Mouse (Mus musculus) ovary, adult 18-20 months (tissue): ENCODE measurements around the gene Tomm20l.
"Not testable (repeated sequence)": the region's sequence is repeated elsewhere in the genome, so short reads cannot be mapped to it uniquely, and the experiment has no call there.

ENCODE experiments used
- DNase-seq: peaks from one replicate; pipeline ENCODE4 v3.0.0; 2022; ENCODE audit warnings: low spot score, mixed read lengths

Tomm20l gene

GRCm38 (mm10) chr12:71111331-71111730, at the start of gene Tomm20l:
Gene Tomm20l (plus strand): TSS chr12:71111428.
- DNase-seq: no peak

DNA sequence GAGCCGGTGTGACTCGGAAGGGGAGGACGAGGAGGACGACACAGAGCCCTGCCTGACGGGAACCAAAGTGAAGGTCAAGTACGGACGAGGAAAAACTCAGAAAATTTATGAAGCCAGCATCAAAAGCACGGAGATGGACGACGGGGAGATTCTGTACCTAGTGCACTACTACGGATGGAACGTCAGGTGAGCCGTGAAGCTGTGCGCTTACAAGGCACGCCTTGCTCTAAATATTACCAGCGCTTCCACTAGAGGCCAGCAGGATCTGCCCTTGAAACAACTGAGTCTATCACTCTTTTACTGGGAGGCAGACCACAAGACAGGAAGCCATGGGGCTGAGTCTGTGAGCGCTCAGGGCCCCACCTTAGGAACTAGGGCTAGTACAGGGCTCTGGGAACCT, 41.4 kb upstream of the Tomm20l start:
- no peak for DNase-seq

DNA sequence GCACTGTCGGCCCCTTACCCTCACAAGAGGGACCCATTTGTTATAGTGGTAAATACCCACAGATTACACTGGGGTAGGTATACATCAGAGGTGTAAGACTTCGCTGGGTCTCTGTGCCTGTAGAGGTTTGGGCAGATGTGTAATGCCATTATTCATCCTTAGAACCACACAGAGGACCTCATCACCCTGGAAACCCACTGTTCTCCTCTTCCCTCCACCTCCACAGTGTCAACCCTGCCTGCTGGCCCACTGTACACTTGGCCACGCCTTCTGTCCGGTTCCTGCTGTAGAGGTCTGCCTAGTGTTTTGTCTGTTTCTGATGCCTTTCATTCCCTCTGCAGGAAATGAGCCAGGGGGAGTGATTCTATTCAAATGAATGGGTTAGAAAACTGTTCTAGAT, 39.2 kb upstream of the Tomm20l start:
- DNase-seq: no peak

GRCm38 (mm10) chr12:71073113-71073730, 38.0 kb upstream of the Tomm20l start:
- DNase-seq: no peak

DNA sequence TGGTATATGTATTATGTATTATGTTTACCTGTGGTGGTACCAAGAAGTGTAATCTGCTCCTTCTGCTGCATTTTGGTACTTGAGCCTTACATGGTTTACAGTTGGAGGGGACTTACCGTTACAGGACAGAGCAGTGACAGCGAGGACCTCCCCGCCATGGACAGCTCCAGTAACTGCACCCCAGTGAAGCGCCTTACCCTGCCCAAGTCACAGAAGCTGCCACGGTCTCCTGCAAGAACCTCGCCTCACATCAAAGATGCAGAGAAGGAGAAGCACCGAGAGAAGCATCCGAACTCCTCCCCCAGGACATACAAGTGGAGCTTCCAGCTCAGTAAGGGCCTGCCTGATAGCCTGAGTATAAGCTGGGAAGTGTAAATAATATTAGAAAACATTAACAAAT, 24.9 kb upstream of the Tomm20l start:
- no peak for DNase-seq

- DNase-seq: not testable (repeated sequence)
Observed at GRCm38 (mm10) chr12:71104275-71104674, 7.0 kb upstream of the Tomm20l start.

DNA sequence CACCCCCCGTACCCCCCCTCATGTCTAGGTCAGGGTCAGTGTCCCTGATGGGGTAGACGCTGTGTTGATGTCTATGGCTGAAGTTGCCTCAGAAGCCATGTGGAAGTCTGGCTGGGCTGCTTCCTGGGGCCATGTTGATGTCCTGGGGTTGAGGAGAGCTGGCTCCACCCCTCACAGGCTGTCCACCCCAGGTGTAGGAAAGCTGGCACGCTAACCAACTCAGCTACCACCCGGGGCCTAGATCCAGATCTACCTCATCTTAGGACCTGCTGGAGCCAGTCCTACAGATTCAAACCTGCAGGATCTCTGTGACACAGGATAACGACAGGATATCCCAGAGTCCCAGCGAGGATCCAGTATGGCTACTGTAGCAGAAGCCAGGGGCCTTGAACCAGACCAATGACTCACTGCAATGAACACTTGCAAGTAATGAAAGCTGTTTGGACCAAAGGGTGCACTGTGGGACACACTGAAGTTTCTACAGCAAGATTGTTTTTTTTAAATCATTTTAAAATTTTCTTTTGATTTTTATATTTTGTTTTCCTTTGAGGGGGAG, 3.9 kb upstream of the Tomm20l start:
- no peak for DNase-seq

DNA sequence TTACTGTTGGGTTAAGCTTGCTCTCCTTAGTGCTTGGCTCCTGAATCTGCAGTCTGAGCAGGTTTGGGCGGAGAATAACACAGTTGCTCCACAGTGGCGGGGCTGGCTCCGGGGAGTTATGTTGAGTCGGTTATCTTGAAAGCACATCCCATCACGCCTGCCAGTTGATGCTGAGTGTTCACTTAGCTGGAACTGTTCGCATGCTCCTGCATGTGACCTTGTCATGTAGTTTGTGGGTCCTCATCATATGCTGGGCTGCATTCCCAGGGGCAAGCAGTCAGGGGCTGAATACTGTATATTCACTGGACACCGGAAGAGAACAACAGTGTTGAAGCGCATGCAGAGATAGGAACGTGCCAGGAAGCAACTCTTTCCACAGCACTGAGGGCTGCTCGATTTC, 1.8 kb downstream of the Tomm20l start:
- no peak for DNase-seq

DNA sequence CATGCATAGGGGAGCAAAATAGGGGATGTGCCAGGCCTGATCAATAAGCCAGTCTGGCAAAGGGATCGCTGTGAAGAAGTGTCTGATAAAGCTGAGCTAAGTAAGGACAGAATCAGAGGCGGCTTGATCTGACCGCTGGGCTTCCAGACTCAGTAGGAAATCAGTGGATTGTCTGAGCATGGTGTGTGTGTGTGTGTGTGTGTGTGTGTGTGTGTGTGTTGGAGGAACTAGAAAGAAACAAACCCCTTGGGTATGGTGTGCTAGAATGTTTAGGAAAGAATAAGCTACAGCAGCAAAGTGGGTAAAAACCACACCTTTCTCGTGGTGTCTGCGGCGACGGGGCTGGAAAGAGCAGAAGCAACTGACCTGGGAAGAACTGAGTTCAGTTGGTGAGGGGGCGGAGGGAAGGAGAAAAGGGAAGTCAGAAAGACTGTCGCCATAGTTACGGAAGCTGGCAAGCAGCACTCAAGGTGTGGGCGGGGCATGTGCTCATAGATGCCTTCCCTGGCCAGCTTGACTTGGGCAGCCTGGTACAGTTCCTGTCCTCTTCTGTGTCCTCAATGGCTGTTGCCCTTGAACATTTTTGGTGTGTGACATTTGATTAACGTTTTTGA, 2.6 kb downstream of the Tomm20l start:
- DNase-seq: peak; percentile 41

DNA sequence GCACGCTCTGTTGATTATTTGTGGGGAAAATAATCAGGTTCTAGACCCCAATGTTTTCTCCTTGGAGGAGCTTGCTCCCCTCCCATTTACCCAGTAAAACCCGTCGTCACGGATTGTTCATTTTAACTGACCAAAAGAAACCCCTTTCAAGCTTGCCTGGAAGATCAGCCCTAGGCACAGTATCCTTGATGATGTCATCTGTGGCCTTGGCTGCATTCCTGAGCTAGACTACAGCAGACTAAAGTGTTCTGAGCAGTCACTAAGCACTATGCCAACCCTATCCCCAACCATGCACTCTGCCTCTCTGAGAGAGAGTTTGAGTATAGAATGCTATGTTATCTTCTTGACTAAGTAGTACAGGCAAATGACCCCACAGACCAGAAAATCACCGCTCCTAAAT, 5.2 kb downstream of the Tomm20l start:
- peak; percentile 29 for DNase-seq

GRCm38 (mm10) chr12:71122731-71123130, 11.5 kb downstream of the Tomm20l start:
- no peak for DNase-seq

- DNase-seq: no peak
Observed at GRCm38 (mm10) chr12:71123286-71123685, 12.1 kb downstream of the Tomm20l start.

GRCm38 (mm10) chr12:71135581-71135980, 24.4 kb downstream of the Tomm20l start:
- no peak for DNase-seq

- peak; percentile 60 for DNase-seq
Observed at GRCm38 (mm10) chr12:71136130-71136973, 25.1 kb downstream of the Tomm20l start, which contains the start of the genes Timm9 and 2700049A03Rik. Gene Timm9 (minus strand): TSS chr12:71136684. Gene 2700049A03Rik (plus strand): TSS chr12:71136848.

DNA sequence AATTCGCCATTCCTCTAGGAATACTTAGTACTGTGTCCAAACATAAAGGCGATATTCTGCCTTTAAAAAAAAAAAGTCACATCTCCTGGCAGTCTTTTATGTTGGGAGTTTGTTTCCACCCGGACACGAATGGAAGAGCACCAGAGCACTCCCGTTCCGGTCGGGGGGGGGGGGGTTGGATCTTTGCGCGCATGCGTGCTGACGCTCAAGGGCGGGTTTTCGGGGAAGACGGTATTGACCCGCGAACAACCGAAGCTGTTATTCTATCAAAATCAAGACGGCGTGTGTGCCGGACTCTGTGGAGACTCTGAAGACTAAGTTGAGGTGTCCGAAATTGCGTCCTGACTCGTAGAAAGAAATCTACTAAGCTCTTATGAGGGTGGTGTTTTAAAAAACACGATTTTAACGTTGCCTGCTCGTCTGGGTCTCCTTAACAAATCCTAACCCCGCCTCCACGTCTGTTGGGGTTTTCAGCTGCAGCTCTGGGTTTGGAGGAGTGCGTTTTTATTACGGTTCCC, 25.8 kb downstream of the Tomm20l start:
- DNase-seq: peak; percentile 50

DNA sequence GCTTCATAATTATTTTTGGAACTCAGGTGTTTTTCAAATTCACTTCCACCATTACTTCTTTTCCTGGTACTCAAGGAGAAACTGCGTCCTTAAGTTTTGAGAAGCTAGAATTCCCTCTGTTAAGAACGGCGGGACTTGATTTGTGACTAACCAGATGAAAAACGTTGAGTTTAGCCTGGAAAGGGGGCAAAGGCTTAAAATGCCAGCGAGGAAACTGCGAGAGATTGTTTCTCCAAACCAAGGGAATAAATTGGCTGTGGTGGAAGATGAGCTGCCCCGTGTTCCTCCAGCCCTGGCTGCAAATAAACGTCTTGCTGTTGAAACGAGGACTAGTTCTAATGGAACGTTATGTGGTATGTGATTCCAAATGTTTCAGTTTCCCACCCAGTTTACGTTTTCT, 26.5 kb downstream of the Tomm20l start:
- no peak for DNase-seq

DNA sequence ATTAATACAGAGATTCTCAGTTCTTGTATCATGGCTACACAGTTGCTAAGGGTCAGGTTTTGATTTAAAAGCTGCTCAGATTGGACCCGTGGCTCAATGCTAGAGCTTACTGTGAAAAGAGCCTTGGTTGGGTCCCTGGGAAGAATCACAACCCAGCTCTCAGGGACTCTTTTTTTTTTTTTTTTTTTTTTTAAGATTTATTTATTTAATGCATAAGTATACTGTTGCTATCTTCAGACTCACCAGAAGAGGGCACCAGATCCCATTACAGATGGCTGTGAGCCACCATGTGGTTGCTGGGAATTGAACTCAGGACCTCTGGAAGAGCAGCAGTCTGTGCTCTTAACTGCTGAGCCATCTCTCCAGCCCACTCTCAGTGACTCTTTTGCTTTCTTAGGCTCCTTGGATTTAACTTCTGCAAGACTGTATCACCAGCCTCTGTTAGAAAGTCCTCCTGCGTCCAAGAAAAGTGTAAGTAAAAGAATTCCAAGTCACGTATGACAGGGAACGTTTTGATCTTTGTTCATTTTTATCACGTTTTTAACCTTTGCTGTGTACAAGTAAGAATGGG, 28.1 kb downstream of the Tomm20l start:
- no peak for DNase-seq

GRCm38 (mm10) chr12:71141189-71141588, 30.0 kb downstream of the Tomm20l start:
- no peak for DNase-seq

- DNase-seq: no peak
Observed at GRCm38 (mm10) chr12:71147641-71148040, 36.4 kb downstream of the Tomm20l start.

GRCm38 (mm10) chr12:71148801-71149200, 37.6 kb downstream of the Tomm20l start:
- DNase-seq: peak; percentile 55

GRCm38 (mm10) chr12:71149456-71149855, 38.2 kb downstream of the Tomm20l start:
- no peak for DNase-seq

DNA sequence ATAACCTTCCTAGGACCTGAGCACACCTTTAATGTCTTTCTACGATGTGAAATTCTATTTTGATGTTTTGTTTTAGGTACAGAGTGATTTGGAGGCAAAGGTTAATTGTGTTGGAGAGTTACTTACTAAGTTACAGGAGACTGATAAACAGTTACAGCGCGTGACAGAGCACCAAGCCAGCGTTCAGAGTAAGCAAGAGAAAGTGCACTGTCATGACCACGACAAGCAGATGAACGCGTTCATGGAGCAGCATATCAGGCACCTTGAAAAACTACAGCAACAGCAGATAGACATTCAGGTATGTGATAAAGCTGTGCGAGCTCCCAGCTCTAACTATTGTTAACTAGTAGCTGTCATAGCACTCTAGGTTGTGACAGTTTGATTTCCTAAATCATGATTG, 38.9 kb downstream of the Tomm20l start:
- DNase-seq: no peak
